Mouse (Mus musculus) spleen, postnatal 10 days (tissue): Measurements from ENCODE around the gene Rab6b.
"Not testable (repeated sequence)": the region's sequence is repeated elsewhere in the genome, so short reads cannot be mapped to it uniquely, and the experiment has no call there.

Experiments used
- DNase-seq, 2 experiments: peaks; one replicate each; pipeline ENCODE4 v3.0.0; 2021 to 2022; ENCODE audit warnings: low spot score in 2 of 2

Gene Rab6b

GRCm38 (mm10) chr9:103143881-103144280, 32.3 kb downstream of the Rab6b start:
- DNase-seq: no peak

GRCm38 (mm10) chr9:103145351-103145750, 33.8 kb downstream of the Rab6b start:
- DNase-seq: no peak

- no peak for DNase-seq
Measured at GRCm38 (mm10) chr9:103146257-103146656, 34.7 kb downstream of the Rab6b start.

GRCm38 (mm10) chr9:103146703-103147102, 35.1 kb downstream of the Rab6b start:
- DNase-seq: no peak

GRCm38 (mm10) chr9:103147103-103147502, 35.5 kb downstream of the Rab6b start:
- no peak for DNase-seq

- no peak for DNase-seq
Measured at GRCm38 (mm10) chr9:103149074-103149799, 37.6 kb downstream of the Rab6b start.

- DNase-seq: no peak
Measured at GRCm38 (mm10) chr9:103153286-103153685, 41.7 kb downstream of the Rab6b start.

- DNase-seq: no peak
Measured at GRCm38 (mm10) chr9:103154568-103154967, 43.0 kb downstream of the Rab6b start.

- not testable (repeated sequence) for DNase-seq
Measured at GRCm38 (mm10) chr9:103155158-103155557, 43.6 kb downstream of the Rab6b start.

- no peak for DNase-seq
Measured at GRCm38 (mm10) chr9:103163806-103164205, 52.2 kb downstream of the Rab6b start.

GRCm38 (mm10) chr9:103168046-103168445, 56.5 kb downstream of the Rab6b start:
- no peak for DNase-seq

GRCm38 (mm10) chr9:103168771-103169170, 57.2 kb downstream of the Rab6b start:
- DNase-seq: no peak

GRCm38 (mm10) chr9:103174771-103175519, 63.4 kb downstream of the Rab6b start:
- no peak for DNase-seq

GRCm38 (mm10) chr9:103175692-103176091, 64.1 kb downstream of the Rab6b start:
- DNase-seq: no peak

GRCm38 (mm10) chr9:103180303-103180702, 68.7 kb downstream of the Rab6b start:
- peak; percentile 13 to 32 for DNase-seq

- DNase-seq: peak; percentile 41 to 77
Measured at GRCm38 (mm10) chr9:103180807-103181565, 69.4 kb downstream of the Rab6b start.

- no peak for DNase-seq
Measured at GRCm38 (mm10) chr9:103181886-103182285, 70.3 kb downstream of the Rab6b start.

- no peak for DNase-seq
Measured at GRCm38 (mm10) chr9:103184855-103185254, 73.3 kb downstream of the Rab6b start.

GRCm38 (mm10) chr9:103185946-103186345, 74.4 kb downstream of the Rab6b start:
- no peak for DNase-seq

GRCm38 (mm10) chr9:103186747-103187146, 75.2 kb downstream of the Rab6b start:
- DNase-seq: no peak

- no peak for DNase-seq
Measured at GRCm38 (mm10) chr9:103188416-103188815, 76.8 kb downstream of the Rab6b start.

- DNase-seq: peak; percentile 91 to 98
Measured at GRCm38 (mm10) chr9:103201561-103202260, 90.1 kb downstream of the Rab6b start, which contains the start of gene Srprb. TSS of gene Srprb (minus strand) at chr9:103202137.
